Mouse (Mus musculus): ENCODE results near the gene Gm42906.

DNA sequence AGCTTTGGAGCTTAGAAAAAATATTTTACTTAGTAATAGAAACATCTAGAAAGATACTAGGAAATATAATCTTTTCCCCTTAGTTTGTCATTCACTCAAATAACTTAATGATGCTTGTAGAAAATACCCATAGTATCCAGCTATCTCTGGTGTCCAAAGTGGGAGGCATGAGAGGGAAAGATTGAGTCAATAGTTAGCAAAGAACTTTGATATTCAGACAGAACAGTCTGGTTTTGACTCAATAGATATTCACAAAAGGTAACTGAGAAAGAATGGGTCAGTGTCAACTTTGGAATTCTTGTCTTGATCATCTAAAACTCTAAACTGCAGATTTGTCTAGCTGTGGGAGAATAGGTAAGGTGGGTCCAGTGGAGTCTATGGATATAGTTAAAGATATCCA, 94.3 kb downstream of the Gm42906 start:
- no peak for TF ChIP-seq EP300 (IDR thresholded peaks at IDR 0.05; ENCODE audit: low read depth in 1 of 2, low read length in 2 of 2)
- no peak for TF ChIP-seq RAD21 (IDR thresholded peaks at IDR 0.05; ENCODE audit: low read depth, low read length)
- TF ChIP-seq GATA1 (IDR thresholded peaks at IDR 0.05; ENCODE audit: low read depth, low read length) = no peak
- TF ChIP-seq CTCF (IDR thresholded peaks at IDR 0.05 in 2 of 3, conservative IDR thresholded peaks at IDR 0.05 in 1 of 3; ENCODE audit: control insufficient read depth in 1 of 3, insufficient read depth in 1 of 3, low read depth in 2 of 3, low read length in 3 of 3, poor library complexity in 1 of 3, severe bottlenecking in 1 of 3) = no peak
- TF ChIP-seq POLR2AphosphoS2 (IDR thresholded peaks at IDR 0.05; ENCODE audit: low read length) = no peak
- no peak for TF ChIP-seq POLR2A (IDR thresholded peaks at IDR 0.05; ENCODE audit: control insufficient read depth in 1 of 2, insufficient read depth in 1 of 2, low read depth in 1 of 2, low read length in 2 of 2, poor library complexity in 1 of 2)
- TF ChIP-seq ZMIZ1 (IDR thresholded peaks at IDR 0.05; ENCODE audit: low read depth, low read length) = no peak

All from MEL (cell line).